Mouse (Mus musculus) hindbrain, embryonic 12.5 days (tissue): ENCODE measurements at regions not wholly inside any gene's neighbourhood (a gene's known extent, or its start where the extent isn't known, plus 50 kb on each side); places are given as distances from the start of the nearest gene placed in this dataset.

ENCODE experiments used
- ATAC-seq: fragments of 200-750 bp; cut with Nextera tagmentation; 2 replicates; pipeline ENCODE4 v1.8.0; 2017; ENCODE audit warnings: moderate TSS enrichment; ENCODE audit not compliant: low FRiP score
- H3K27ac ChIP-seq: fragments of 300-500 bp; sonication (generic); 2 replicates; pipeline ENCODE4 v1.5.1; 2016; ENCODE audit warnings: mild to moderate bottlenecking
- H3K27me3 ChIP-seq: fragments of 300-500 bp; sonication (generic); 2 replicates; pipeline ENCODE4 v1.6.1; 2016; ENCODE audit warnings: mild to moderate bottlenecking
- H3K36me3 ChIP-seq: fragments of 300-500 bp; sonication (generic); 2 replicates; pipeline ENCODE4 v1.6.1; 2016; ENCODE audit warnings: mild to moderate bottlenecking
- H3K4me1 ChIP-seq: fragments of 300-500 bp; sonication (generic); 2 replicates; pipeline ENCODE4 v1.6.1; 2016
- H3K4me2 ChIP-seq: fragments of 300-500 bp; sonication (generic); replicated peaks from 2 replicates; pipeline ENCODE4 v1.6.1; 2016; ENCODE audit warnings: mild to moderate bottlenecking
- H3K4me3 ChIP-seq: fragments of 300-500 bp; sonication (generic); 2 replicates; pipeline ENCODE4 v1.5.1; 2016; ENCODE audit warnings: mild to moderate bottlenecking
- H3K9ac ChIP-seq: fragments of 300-500 bp; sonication (generic); 2 replicates; pipeline ENCODE4 v1.6.1; 2016; ENCODE audit warnings: mild to moderate bottlenecking, moderate library complexity
- H3K9me3 ChIP-seq: fragments of 300-500 bp; sonication (generic); replicated peaks from 2 replicates; pipeline ENCODE4 v1.6.1; 2016; ENCODE audit warnings: mild to moderate bottlenecking
- WGBS: fragments of 180-500 bp; shearing (Covaris S2); methylation state at CpG from one replicate; pipeline ENCODE4 v1.1.7; 2016; 5-methylcytosine and 5-hydroxymethylcytosine counted together

GRCm38 (mm10) chr16:70244205-70244756 lies 69.5 kb upstream of the Gbe1 start:
- ATAC-seq = no peak
- Histone ChIP-seq H3K4me2 (no peak overlapping the region), H3K27me3 (no peaks in the 10 kb centered on the region), H3K27ac (no peak overlapping the region), H3K9me3 (no peaks in the 10 kb centered on the region), H3K4me3 (no peak overlapping the region), H3K36me3 (no peaks in the 10 kb centered on the region), H3K4me1 (peaks cover 3% of the 10 kb centered on the region; the same call in 1 of the 2 replicates), H3K9ac (no peak overlapping the region)
- 70% methylated on average over 4 of the region's 4 CpGs for WGBS

GRCm38 (mm10) chr16:70244963-70245362 lies 68.8 kb upstream of the Gbe1 start:
- no peaks in the 10 kb centered on the region for H3K36me3 ChIP-seq

GRCm38 (mm10) chr16:70259364-70259763 lies 54.4 kb upstream of the Gbe1 start:
- Histone ChIP-seq H3K9me3 (no peaks in the 10 kb centered on the region), H3K27me3 (no peaks in the 10 kb centered on the region), H3K4me2 (no peak overlapping the region), H3K9ac (no peak overlapping the region), H3K27ac (no peak overlapping the region), H3K4me3 (no peak overlapping the region), H3K4me1 (no peaks in the 10 kb centered on the region), H3K36me3 (no peaks in the 10 kb centered on the region)
- ATAC-seq = no peak
- WGBS = 64% methylated on average over 1 of the region's 1 CpGs

More at GRCm38 (mm10) chr16:70244963-70245362, 68.8 kb upstream of the Gbe1 start:
- Histone ChIP-seq H3K4me2 (no peak overlapping the region), H3K4me1 (no peaks in the 10 kb centered on the region), H3K9me3 (no peaks in the 10 kb centered on the region), H3K4me3 (no peak overlapping the region), H3K27me3 (no peaks in the 10 kb centered on the region), H3K27ac (no peak overlapping the region), H3K9ac (no peak overlapping the region)
- WGBS = 83% methylated on average over 2 of the region's 2 CpGs
- ATAC-seq = no peak

GRCm38 (mm10) chr16:70260151-70260550 lies 53.6 kb upstream of the Gbe1 start:
- no peaks in the 10 kb centered on the region for H3K36me3 ChIP-seq
- H3K9me3 ChIP-seq = no peaks in the 10 kb centered on the region
- H3K9ac ChIP-seq = no peak overlapping the region
- no peak overlapping the region for H3K27ac ChIP-seq
- no peak for ATAC-seq
- WGBS = 69% methylated on average over 1 of the region's 1 CpGs
- H3K27me3 ChIP-seq = no peaks in the 10 kb centered on the region
- no peak overlapping the region for H3K4me2 ChIP-seq
- H3K4me3 ChIP-seq = no peak overlapping the region
- H3K4me1 ChIP-seq = no peaks in the 10 kb centered on the region
